Mouse (Mus musculus): ENCODE results near the gene Olfr94.
A peak's percentile ranks its signal among the peaks of the same experiment; 100 is the strongest.
"Not testable (repeated sequence)": the region's sequence is repeated elsewhere in the genome, so short reads cannot be mapped to it uniquely, and the experiment has no call there.

Gene Olfr94

DNA sequence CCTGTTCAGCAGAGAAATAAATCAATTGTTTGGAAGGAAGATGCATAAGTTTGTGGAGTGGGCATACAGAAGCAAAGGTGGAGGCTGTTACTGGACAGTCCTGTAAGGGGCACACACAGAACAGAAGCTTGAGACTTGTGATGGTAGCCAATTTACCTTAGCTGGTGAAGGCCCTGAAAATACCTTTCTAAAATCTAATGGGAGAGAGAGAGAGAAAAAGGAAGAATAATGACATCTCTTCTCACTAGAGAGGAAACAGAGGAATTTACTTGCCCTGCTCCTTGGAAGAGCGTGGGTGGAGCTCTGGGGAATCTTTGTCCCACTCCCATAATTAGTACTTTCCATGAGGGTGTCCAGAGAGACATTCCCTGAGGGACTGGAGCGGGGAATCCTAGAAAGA lies at the start of gene Olfr94:
TSS of gene Olfr94 (minus strand) at position 101 of the 400 bp plus-strand sequence.
- DNase-seq (ENCODE audit: low spot score in 2 of 2): no peak

DNA sequence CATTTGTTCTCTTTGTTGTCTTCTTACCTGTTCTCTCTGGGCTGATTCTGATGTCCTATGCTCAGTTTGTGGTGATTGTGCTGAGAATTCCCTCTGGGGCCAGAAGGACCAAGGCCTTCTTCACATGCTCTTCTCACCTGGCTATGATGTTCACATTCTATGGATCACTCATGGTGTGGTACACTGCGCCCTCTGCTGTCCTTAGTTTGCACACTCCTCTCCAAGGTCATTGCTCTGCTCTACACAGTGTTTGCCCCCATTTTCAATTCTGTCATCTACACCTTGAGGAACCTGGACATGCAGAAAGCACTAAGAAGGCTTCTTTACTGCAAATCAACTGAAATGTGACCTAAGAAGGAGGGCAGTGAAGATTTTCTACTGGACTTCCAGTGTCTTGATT lies 49.8 kb upstream of the Olfr94 start:
- DNase-seq (ENCODE audit: low spot score in 2 of 2): no peak

DNA sequence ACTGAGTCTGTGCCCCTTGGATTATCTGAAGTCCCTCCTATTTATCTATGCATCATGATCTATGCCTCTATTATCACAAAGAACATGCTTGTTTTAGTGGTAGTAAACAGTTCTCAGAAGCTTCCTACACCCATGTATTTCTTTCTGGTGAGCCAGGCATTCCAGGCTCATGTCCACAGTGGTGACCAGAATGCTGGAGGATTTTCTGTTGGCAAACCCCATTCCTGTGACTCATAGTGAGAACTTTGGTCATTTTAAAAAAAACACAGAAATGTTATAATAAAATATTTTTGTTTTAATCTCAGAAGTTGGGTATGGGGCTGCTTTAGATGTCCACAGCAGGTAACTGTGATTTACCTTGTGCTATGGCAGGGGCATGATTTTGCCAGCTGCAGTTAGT lies 48.7 kb upstream of the Olfr94 start:
- no peak for DNase-seq (ENCODE audit: low spot score in 2 of 2)

DNA sequence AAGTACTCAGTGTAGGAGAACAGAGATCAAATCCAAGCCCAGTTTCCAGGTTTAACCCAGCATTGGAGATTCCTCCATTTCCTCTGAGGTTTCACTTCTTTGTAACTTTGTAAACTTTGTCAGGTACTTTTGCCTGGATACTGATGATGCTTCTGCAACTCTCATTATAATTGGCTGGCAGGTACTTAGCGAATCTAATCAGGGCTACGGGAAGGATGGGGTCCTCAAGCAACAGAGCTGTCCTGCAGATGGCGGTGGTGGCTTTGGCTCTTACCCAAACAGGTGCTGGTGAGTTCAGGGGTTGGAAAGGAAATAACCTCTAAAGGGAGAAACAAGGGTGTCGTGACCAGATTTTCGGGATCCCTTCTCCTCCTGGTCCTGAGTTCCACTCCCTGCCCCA lies 45.9 kb upstream of the Olfr94 start:
- DNase-seq (ENCODE audit: low spot score in 2 of 2): peak; percentile 6 to 16

DNA sequence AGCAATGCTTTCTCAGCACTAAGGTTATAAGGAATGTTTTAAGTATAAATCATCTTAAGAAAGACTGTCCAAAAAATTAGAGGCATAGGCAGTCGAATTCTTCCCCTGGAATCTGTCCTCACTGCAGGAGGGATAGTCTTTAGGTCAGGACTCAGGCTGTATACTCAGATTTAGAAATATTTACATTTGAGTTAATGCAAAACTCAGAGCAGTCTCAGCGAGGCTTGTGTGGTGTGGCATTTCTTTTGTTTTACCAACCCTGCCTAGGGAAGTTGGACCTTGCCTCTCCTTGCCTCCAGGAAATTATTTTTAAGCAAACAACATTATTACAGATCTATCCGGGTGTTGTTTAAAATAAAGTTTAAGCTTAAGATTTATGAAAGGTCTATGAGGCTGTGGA lies 41.4 kb upstream of the Olfr94 start:
- no peak for DNase-seq (ENCODE audit: low spot score in 2 of 2)

DNA sequence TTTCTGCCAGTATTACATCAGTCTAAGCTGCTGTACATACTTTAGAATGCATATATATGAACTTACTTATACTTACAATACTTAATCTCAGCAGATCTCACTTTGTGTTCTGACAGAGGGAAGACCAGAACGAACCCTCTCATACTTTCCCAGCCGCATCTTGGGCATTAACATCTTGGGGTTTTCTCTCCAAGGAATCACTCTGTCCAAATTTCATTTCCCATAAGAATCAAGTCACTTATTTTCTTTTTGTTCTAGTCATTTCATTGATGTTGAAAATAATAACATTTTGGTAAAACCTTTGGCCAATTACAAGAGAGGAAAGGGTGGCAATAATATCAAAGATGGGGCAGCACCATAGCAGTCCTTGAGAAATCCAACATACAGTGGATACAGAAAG lies 36.4 kb upstream of the Olfr94 start, which contains the start of gene Olfr97:
TSS of gene Olfr97 (minus strand) at position 101 of the 400 bp plus-strand sequence.
- DNase-seq (ENCODE audit: low spot score in 2 of 2): not testable (repeated sequence)

DNA sequence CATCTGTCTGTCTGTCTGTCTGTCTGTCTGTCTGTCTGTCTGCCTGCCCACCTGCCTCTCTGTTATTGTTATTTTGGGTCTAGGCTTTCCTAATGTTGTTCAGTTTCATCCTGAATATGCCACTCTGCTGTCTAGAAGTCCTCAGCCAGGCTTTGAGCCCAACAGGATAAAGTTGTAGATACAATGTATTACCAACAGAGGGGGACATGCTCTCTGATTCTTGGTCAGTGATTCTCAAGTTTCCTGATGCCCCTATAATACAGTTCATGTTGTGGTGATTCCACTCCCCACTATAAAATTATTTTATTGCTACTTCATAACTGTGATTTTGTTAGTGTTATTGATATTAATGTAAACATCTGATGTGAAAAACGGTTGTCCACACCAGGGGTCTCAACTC lies 21.1 kb upstream of the Olfr94 start:
- DNase-seq (ENCODE audit: low spot score in 2 of 2): no peak

DNA sequence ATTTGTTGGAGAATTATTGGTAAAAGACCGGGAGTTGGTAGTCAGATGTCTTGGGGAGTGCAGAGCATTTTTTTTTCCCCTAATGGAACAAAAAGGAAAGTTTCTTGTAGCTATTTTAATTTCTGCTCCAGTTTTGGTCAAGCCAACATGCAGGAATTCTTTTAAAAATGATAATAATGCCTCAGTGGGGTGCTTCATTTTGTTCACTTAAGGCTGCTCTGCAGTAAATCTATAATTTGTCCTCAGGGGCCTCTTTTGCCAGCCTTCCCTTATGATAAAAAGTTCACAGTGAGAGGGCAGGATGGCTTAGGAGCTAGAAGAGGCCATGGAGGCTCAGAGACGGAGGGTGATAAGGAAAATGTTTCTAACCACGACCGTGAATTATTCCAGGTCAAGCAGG lies 19.1 kb upstream of the Olfr94 start, which contains the start of gene Olfr96:
TSS of gene Olfr96 (plus strand) at position 301 of the 400 bp plus-strand sequence.
- no peak for DNase-seq (ENCODE audit: low spot score in 2 of 2)

DNA sequence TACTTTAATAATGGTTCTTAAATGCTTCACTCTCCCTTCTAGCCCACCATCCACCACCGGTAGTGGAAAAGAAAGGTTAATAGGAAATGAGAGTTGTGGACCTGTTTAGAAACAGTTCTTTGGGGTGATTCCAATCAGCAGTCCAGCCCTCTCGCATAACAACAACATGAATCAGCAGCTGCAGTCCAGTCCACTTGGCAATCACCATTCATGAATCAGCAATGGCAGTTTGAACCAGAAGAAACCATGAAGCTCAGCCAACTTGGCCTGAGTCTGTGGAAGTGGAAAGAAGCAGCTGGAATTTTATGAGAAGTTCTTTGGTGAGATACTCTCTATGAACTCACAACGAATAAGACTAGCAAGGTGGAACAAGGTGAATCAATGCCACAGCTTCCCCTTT lies 17.7 kb upstream of the Olfr94 start:
- no peak for DNase-seq (ENCODE audit: low spot score in 2 of 2)

DNA sequence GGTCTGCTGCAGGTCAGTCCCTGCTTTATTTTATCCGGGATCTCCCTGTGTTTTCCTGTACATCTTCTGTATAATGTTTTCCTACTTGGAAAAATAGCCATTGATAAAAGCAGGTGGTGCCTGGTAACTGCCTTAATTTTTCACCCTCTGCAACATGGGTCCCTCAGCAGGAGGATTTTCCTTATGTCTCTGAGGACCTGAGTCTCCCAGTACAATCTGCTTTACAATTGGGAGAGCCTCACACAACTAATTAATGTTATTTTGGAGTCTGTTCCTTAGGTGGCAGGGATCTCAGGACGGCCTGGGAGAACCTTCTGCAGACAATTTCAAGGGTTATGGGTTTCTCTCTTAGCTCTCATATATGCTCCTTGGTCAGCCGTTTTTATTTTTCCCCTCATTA lies 12.2 kb upstream of the Olfr94 start, which contains the start of gene Olfr95:
TSS of gene Olfr95 (minus strand) at position 101 of the 400 bp plus-strand sequence.
- DNase-seq (ENCODE audit: low spot score in 2 of 2): no peak

DNA sequence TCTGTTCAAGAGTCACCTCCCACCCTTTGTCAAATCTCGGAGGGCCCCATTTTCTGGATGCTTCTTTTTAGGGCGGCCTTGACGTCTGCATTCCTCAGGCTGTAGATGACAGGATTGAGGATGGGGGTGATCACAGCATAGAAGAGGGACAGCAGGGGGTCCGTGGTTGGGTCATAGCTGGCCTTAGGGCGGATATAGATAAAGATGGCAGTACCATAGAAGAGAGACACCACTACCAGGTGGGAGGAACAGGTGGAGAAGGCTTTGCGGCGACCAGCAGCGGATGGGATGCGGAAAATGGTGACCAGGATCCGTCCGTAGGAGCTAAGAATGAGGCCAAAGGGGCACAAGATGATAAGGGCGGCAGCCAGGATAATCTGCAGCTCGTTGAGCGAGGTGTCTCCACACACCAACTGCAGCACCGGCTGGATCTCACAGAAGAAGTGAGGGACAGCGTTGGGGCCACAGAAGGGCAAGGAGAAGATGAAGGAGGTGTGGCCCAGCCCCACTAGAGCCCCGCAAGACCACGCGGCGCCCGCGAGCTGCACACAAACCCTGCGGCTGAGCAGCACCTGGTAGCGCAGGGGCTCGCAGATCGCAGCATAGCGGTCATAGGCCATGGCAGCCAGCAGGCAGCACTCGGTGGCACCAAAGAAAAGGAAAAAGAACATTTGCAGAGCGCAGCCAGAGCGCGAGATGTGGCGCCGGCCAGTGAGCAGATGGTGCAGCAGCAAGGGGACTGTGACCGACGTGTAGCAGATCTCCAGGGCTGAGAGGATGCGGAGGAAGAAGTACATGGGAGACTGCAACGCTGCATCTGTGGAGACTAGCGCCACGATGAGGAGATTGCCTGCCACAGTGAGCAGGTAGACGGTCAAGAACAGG lies 10.3 kb upstream of the Olfr94 start:
- no peak for DNase-seq (ENCODE audit: low spot score in 2 of 2)

DNA sequence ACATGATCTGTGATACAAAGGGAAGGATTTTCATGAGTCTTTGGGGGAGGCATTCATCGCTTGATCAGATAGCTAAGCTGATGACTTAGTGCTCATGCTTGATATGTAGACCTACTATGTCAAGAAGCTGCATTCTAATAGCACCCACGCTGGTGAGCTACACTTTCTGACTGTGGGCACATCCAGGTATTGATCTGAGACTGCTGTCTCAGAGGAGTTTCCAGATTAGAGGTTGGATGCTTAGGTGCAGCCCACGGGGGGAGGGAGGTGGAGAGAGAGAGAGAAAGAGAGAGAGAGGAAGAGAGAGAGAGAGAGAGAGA lies 3.1 kb upstream of the Olfr94 start:
- DNase-seq (ENCODE audit: low spot score in 2 of 2): no peak

DNA sequence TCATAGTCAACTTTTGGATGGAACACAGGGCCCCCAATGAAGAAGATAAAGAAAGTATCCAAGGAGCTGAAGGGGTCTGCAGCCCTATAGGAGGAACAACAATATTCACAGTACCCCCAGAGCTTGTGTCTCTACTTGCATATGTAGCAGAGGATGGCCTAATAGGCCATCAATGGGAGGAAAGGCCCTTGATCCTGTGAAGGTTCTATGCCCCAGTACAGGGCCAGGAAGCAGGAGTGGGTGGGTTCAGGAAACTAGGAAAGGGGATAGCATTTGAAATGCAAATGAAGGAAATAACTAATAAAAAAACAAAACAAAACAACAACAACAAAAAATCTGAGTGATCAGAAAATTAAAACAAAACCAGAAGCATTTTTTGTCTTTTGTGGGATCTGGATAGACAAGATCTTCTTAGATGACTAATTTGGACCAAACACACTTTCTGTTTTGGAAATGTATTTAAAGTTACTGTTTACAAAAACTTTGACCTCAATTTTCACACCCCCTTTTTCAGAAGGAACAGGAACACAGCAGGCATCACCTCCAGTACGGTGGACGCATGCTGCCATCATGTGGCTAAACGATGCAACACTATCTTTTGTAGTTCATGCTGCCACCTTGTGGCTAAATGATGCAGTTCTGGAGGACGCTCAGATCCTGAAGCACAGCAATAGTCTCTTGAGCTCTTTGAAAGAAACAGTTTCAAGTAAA lies 2.6 kb upstream of the Olfr94 start:
- peak; percentile 54 to 82 for DNase-seq (ENCODE audit: low spot score in 2 of 2)

DNA sequence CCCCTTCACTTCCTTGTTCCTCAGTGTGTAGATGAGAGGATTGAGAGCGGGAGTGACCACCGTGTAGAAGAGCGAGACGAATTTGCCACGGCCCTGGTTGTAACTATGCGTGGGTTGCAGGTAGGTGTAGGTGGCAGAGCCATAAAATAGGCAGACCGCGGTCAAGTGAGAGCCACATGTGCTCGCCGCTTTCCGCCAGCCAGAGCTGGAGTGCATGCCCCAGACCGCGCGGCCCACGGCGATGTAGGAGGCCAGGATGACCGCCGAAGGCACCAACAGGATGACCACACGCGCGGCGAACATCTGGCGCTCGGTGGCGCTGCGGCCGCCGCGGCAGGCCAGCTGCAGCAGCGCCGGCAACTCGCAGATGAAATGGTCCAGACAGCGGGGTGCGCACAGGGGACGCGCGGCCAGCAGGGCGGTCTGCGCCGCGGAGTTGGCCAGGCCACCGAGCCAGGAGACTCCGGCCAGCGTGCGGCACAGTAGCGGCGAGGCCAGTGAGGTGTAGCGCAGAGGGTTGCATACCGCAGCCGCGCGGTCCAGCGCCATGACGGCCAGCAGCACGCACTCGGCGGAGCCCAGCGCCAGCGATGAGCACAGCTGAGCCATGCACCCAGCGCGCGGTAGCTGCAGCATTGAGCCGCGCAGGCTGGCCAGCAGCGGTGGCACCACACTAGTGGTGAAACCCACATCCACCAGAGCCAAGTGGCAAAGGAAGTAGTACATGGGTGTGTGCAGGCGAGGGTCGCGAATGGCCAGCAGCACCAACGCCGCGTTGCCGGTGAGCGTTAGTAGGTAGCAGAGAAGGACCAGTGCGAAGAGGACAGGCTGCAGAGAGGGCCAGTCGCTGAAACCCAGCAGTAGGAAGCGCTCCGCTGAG lies 3.7 kb downstream of the Olfr94 start:
- peak in 1 of 2 experiments; percentile 15 for DNase-seq (ENCODE audit: low spot score in 2 of 2)

DNA sequence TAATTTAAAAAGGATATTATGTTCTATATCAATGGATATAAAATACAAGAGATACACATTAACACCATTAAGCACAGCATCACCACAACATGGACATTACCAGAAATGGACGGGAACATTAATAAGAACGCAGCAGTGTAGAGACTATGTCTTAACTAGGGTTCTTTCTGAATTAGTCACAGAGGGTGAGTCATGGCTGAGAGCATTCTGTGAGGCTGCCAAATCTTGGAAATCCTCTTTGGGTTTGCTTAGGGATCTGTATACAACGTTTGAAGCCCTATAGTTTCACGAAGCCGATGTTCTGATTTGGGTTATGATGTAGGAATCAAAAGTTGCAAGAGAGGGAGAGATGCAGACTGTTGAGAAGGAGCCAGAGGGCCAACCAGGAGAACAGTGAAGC lies 6.0 kb downstream of the Olfr94 start:
- no peak for DNase-seq (ENCODE audit: low spot score in 2 of 2)

DNA sequence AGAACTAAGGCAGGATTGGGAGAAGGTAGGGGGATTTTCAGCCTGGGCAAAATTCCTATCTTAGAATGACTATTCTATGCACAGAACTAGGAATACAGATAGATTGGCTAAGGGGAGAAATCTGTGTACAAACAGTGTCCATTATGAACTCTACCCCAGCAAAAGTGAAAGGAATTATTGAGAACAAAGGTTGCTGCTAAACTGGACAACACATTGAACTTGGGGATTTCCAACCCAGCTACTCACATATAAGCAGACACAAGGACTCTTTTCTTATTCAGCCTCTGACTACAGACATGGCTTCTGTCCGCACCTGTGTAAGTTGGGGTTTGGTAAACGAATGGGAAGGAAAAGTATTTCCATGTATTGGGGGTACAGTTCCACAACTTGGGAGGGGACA lies 7.1 kb downstream of the Olfr94 start, which contains the start of gene Ubd:
TSS of gene Ubd (plus strand) at position 237 of the 400 bp plus-strand sequence.
- no peak for DNase-seq (ENCODE audit: low spot score in 2 of 2)

DNA sequence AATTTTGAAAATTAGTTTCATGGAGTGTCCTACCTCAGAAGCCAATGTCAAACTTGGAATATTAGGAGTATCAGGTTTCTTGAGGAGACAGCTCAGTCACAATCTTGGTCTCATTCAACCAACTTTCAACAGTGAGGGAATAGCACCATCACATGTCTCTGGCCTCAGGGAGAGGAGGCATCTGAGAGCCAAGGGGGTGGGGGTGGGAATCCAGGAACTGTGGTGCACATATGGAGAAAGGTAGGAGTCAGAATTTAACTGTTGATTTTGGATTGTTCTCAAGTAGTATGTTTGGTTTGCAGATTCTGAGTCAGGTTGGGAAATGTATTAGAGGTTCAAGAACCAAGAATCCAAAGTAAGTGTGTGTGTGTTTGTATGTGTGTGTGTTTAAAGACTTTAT lies 7.8 kb downstream of the Olfr94 start:
- no peak for DNase-seq (ENCODE audit: low spot score in 2 of 2)

DNA sequence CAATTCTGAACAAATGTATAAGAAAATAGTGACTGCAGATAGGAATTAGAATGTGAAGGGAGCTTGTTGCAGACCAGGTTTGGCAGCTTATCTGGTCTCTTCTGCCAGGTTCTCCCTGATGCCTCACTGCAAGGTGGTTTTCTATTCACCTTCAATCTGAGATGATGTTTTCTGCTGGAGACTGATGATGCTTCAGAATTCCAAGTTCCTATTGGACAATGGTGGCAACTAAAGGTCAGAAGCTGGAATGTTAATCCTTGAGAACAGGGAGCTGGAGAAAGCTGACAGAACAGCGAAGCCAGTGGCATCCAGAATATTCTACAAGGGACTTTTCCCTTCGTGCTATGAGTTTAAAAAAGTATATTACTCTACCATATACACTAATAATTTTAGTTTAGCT lies 10.1 kb downstream of the Olfr94 start:
- DNase-seq (ENCODE audit: low spot score in 2 of 2): no peak

DNA sequence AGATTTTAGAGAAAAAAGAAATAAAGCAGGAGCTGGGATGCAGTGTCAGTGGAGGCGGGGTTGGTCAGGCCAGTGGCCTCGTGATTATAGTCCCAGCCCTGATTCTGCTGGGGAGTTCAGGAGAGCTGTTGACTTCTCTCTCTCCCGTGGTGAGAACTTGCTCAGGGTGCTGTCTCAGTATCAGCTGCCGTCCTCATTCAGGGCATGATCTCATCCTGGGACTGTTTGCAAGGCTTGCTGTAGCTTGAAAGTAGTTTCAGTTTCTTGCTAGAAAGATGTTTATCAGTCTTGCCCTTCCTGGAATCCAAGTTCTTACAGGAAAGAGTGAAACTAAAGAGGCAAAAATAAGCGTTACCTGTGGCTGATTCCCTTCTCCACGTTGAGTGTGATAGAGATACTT lies 15.3 kb downstream of the Olfr94 start:
- DNase-seq (ENCODE audit: low spot score in 2 of 2): no peak

DNA sequence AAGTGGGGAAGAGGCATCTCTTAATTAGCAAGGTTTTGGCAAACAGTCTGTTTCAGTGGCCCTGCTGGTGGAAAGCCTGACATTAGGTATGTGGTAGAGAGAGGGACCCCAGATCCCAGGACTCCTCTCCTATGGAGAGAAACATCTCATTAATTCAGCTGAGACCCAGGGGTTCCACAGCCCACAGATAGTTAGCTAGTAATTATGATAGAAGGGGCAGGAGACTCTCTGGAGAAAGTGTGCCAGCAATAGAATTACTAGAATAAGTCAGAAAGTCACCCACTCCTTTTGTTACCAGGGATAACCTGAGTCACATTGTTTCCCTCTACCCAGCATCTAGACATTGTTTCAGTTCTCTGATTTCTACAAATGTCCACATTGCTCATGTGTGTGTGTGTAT lies 39.4 kb downstream of the Olfr94 start, which contains the start of gene Olfr93:
TSS of gene Olfr93 (minus strand) at position 101 of the 400 bp plus-strand sequence.
- DNase-seq (ENCODE audit: low spot score in 2 of 2): no peak
